Comparison of ENCODE assay signal across 8 mouse cellular contexts in the genomic region with DNA sequence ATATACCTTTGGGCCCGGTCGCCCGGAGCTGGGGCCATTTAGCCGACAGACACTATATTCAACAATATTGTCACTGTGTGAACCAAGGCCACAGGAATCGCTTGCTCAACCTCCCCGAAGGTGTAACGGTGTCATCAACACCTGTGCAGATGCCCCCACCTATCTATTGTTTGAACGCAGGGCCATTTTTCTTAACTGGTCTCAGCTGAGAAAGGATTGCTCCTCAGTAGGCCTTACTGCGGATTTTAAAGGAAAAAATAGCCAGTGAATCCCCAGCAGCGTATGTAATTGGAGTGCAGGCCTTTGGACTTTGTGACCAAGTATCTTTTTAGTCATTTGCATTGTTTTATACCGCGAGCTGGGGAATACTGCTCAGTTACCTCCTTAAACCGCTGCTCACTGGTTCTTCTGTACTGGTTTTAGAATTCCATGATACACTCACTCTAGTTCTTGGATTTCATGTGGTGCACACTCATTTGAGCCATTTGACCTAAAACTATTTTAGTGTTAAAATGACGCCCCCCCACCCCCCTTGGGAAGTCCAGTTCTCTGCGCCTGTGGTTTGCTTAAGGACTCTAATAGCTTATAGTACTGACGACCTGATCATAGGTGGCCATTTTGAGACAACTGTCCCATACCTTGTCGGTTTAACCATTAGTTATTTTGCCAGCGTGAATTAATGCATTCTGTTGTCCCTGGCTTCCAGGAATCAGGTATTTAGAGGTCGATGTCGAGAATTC. TPM values are rescaled to one million over a fixed set of nuclear protein-coding genes. Genes with fewer than 3 reads are reported as not detected.
DNase-seq lines count a peak whose midpoint lies in the region; ATAC-seq and TF ChIP-seq lines count a peak whose summit lies in the region.

No protein-coding gene starts in this region.

- no peak for TF ChIP-seq CTCF in E14TG2a.4 (conservative IDR thresholded peaks at IDR 0.05; ENCODE audit: low read length)

- peak overlapping the region; percentile 93 for H3K27ac ChIP-seq in heart, embryonic 15.5 days
- peak overlapping the region; percentile 98 for H3K27ac ChIP-seq in forebrain, embryonic 10.5 days
- peak overlapping the region; percentile 96 for H3K27ac ChIP-seq in liver, embryonic 13.5 days

- 17% methylated on average over 20 of the region's 20 CpGs for WGBS in heart, embryonic 15.5 days
- WGBS in forebrain, embryonic 10.5 days: 23% methylated on average over 20 of the region's 20 CpGs
- WGBS in liver, embryonic 13.5 days (ENCODE audit: insufficient replicate concordance): 15% methylated on average over 20 of the region's 20 CpGs

- DNase-seq in heart, postnatal 4 days: no peak
- no peak for DNase-seq in forebrain, embryonic 10.5 days (ENCODE audit: extremely low spot score, low spot score)
- no peak for DNase-seq in liver, embryonic 13.5 days
- no peak for DNase-seq in layer of hippocampus, postnatal 14 days (ENCODE audit: low spot score in 2 of 2)
- DNase-seq in spleen, postnatal 14 days (ENCODE audit: low spot score in 2 of 2): no peak

- H3K4me2 ChIP-seq in heart, embryonic 15.5 days: peak overlapping the region; percentile 75
- peak overlapping the region; percentile 82 for H3K4me2 ChIP-seq in liver, embryonic 13.5 days

- ATAC-seq in heart, embryonic 15.5 days (replicated peaks; ENCODE audit: insufficient number of reproducible peaks, insufficient read depth, low FRiP score, low read depth): no peak
- ATAC-seq in liver, embryonic 13.5 days (ENCODE audit: low read depth): no peak
- no peak for ATAC-seq in erythroid progenitor cell, adult 5-6 weeks (replicated peaks; ENCODE audit: low FRiP score, poor library complexity, severe bottlenecking)

- peaks cover 20% of the 10 kb centered on the region for H3K4me1 ChIP-seq in heart, embryonic 15.5 days (replicated peaks)
- H3K4me1 ChIP-seq in E14TG2a.4 (replicated peaks; ENCODE audit: low read depth, low read length): peaks cover 29% of the 10 kb centered on the region
- peaks cover 31% of the 10 kb centered on the region for H3K4me1 ChIP-seq in forebrain, embryonic 10.5 days
- peaks cover 66% of the 10 kb centered on the region for H3K4me1 ChIP-seq in liver, embryonic 13.5 days (replicated peaks)

- peaks cover 23% of the 10 kb centered on the region for H3K36me3 ChIP-seq in heart, embryonic 15.5 days
- 0 out of 2 replicates have a peak, but pooled peaks cover 9% of the 10 kb centered on the region for H3K36me3 ChIP-seq in E14TG2a.4 (ENCODE audit: insufficient read depth, low read length)
- peaks cover 44% of the 10 kb centered on the region for H3K36me3 ChIP-seq in forebrain, embryonic 10.5 days (replicated peaks)
- H3K36me3 ChIP-seq in liver, embryonic 13.5 days: peaks cover 34% of the 10 kb centered on the region

- peak overlapping the region; percentile 88 for H3K9ac ChIP-seq in heart, embryonic 15.5 days
- H3K9ac ChIP-seq in liver, embryonic 13.5 days: peak overlapping the region; percentile 97

- H3K9me3 ChIP-seq in heart, embryonic 15.5 days (replicated peaks): no peaks in the 10 kb centered on the region
- no peaks in the 10 kb centered on the region for H3K9me3 ChIP-seq in E14TG2a.4 (ENCODE audit: low read length)
- H3K9me3 ChIP-seq in forebrain, embryonic 10.5 days: no peaks in the 10 kb centered on the region
- no peaks in the 10 kb centered on the region for H3K9me3 ChIP-seq in liver, embryonic 13.5 days (replicated peaks)

- H3K4me3 ChIP-seq in heart, embryonic 15.5 days: peak overlapping the region; percentile 84
- peak overlapping the region; percentile 93 for H3K4me3 ChIP-seq in E14TG2a.4 (replicated peaks; ENCODE audit: low read length)
- peak overlapping the region; percentile 90 for H3K4me3 ChIP-seq in forebrain, embryonic 10.5 days
- H3K4me3 ChIP-seq in liver, embryonic 13.5 days (replicated peaks): peak overlapping the region; percentile 90

- no peaks in the 10 kb centered on the region for H3K27me3 ChIP-seq in heart, embryonic 15.5 days
- peaks cover 14% of the 10 kb centered on the region for H3K27me3 ChIP-seq in E14TG2a.4 (ENCODE audit: insufficient read depth, low read length)
- H3K27me3 ChIP-seq in forebrain, embryonic 10.5 days (ENCODE audit: poor library complexity, severe bottlenecking): no peaks in the 10 kb centered on the region
- H3K27me3 ChIP-seq in liver, embryonic 13.5 days: no peaks in the 10 kb centered on the region

RNA-seq across cellular contexts. Expression of gene Klhdc2, which starts 1.1 kb away (rescaled TPM):
- 122 and 123 TPM in 2 replicates for polyA plus RNA-seq in heart, embryonic 15.5 days (2015; fragmentation: Nextera tagmentation; extraction: Ambion mirVana)
- total RNA-seq in heart, postnatal 4 days (2021): 100 to 1,000 TPM in 1 of 2 experiments, 10 to 100 TPM in 1; 99.3 to 107 TPM
- 198 and 202 TPM in 2 replicates for polyA plus RNA-seq in forebrain, embryonic 10.5 days (2016; fragmentation: Nextera tagmentation; extraction: Ambion mirVana)
- polyA plus RNA-seq in liver, embryonic 13.5 days (2015; fragmentation: Nextera tagmentation; extraction: Ambion mirVana): 102 and 104 TPM in 2 replicates
- total RNA-seq in erythroid progenitor cell, adult 5-6 weeks (2015; ENCODE audit: low replicate concordance): 68.7 and 75.7 TPM in 2 replicates
- 54.2 and 61.1 TPM in 2 replicates for total RNA-seq in erythroid progenitor cell, adult 5-6 weeks (2017; ENCODE audit: low replicate concordance)
- total RNA-seq in layer of hippocampus, postnatal 14 days (2021): 100 to 1,000 TPM; 119 to 124 TPM

RNA-seq across cellular contexts. Expression of gene Klhdc1, which starts 56.6 kb away (rescaled TPM):
- polyA plus RNA-seq in heart, embryonic 15.5 days (2015; fragmentation: Nextera tagmentation; extraction: Ambion mirVana): 8.0 and 10.9 TPM in 2 replicates
- 10 to 100 TPM; 10.8 to 11.3 TPM for total RNA-seq in heart, postnatal 4 days (2021)
- polyA plus RNA-seq in forebrain, embryonic 10.5 days (2016; fragmentation: Nextera tagmentation; extraction: Ambion mirVana): 2.6 and 3.3 TPM in 2 replicates
- 3.7 and 3.9 TPM in 2 replicates for polyA plus RNA-seq in liver, embryonic 13.5 days (2015; fragmentation: Nextera tagmentation; extraction: Ambion mirVana)
- 1.7 TPM in 1 of 2 replicates, not detected in the other for total RNA-seq in erythroid progenitor cell, adult 5-6 weeks (2015; ENCODE audit: low replicate concordance)
- 0.83 and 1.7 TPM in 2 replicates for total RNA-seq in erythroid progenitor cell, adult 5-6 weeks (2017; ENCODE audit: low replicate concordance)
- 10 to 100 TPM; 12.4 to 13.7 TPM for total RNA-seq in layer of hippocampus, postnatal 14 days (2021)

RNA-seq across cellular contexts. Expression of gene Nemf, which starts 59.4 kb away (rescaled TPM):
- 57.6 and 59.3 TPM in 2 replicates for polyA plus RNA-seq in heart, embryonic 15.5 days (2015; fragmentation: Nextera tagmentation; extraction: Ambion mirVana)
- 10 to 100 TPM; 31.9 to 33.2 TPM for total RNA-seq in heart, postnatal 4 days (2021)
- 95.2 and 97.8 TPM in 2 replicates for polyA plus RNA-seq in forebrain, embryonic 10.5 days (2016; fragmentation: Nextera tagmentation; extraction: Ambion mirVana)
- polyA plus RNA-seq in liver, embryonic 13.5 days (2015; fragmentation: Nextera tagmentation; extraction: Ambion mirVana): 47.5 and 56.5 TPM in 2 replicates
- total RNA-seq in erythroid progenitor cell, adult 5-6 weeks (2015; ENCODE audit: low replicate concordance): 56.6 and 57.3 TPM in 2 replicates
- total RNA-seq in erythroid progenitor cell, adult 5-6 weeks (2017; ENCODE audit: low replicate concordance): 66.1 and 79.0 TPM in 2 replicates
- 10 to 100 TPM; 41.5 to 43.0 TPM for total RNA-seq in layer of hippocampus, postnatal 14 days (2021)

Comparison
In these comparisons a context has a peak if more than half of its experiments do, and no peak if none do; other contexts are left out.
1. RNA of gene Klhdc1, which starts 56.6 kb away (total RNA-seq): 12.4 to 13.7 TPM in layer of hippocampus, postnatal 14 days and 10.8 to 11.3 TPM in heart, postnatal 4 days; 0.83 to 1.7 TPM in erythroid progenitor cell, adult 5-6 weeks; every median in the first group is over 4 times any median in the second.
2. Peak in every context shown above with its lines, with median percentiles within 50 percentile points of each other: H3K27ac ChIP-seq and H3K4me3 ChIP-seq.